Mouse (Mus musculus) gastrocnemius, postnatal 25 days (tissue): ENCODE measurements around the gene Cnr2. TPM values are rescaled to one million over a fixed set of nuclear protein-coding genes. Genes with fewer than 3 reads are reported as not detected.

Experiments used
- DNase-seq: peaks from one replicate; pipeline ENCODE4 v3.0.0; 2022
- long read RNA-seq, 2 experiments: library from polyadenylated mRNA; stranded (forward); transcript quantifications; one replicate each; pipeline ENCODE4 v2.0.0; 2021
- total RNA-seq, 2 experiments: library from RNA; stranded (reverse); gene quantifications; 1 replicate in 1 of 2; 2 replicates in 1 of 2; pipeline ENCODE4 v1.2.3; 2021

Gene Cnr2
- under 1 TPM; 0.08 to 0.10 TPM for total RNA-seq
- long read RNA-seq, experiment 1, partial matches to known transcripts = 0 of 1 reads
- long read RNA-seq, experiment 1, other reads (novel, unspliced or antisense) = 0 of 1 reads
- long read RNA-seq, experiment 2 = 0 reads

- no peak for DNase-seq
These were observed at the start of gene Cnr2 for GRCm38 (mm10) chr4:135895071-135895571. Gene Cnr2 (plus strand): TSS chr4:135895394.

DNA sequence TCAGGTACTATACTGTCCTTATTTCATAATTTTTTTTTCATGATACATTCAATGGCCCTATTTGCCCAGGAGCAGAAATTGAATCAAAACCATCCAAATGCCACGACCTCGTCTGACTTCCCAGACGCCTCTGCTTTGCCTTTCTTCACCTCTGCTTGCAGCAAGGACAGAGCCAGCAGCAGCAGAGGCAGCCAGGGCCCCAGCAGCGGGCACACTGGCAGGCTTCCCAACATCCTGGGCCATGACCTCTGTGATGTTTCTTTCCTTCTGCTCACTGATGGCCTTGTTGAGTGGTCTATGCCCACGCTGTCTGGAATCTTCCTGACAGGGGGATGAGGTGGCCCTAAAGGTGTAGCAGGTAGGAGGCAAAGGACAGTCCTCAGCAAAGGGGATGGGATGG, 47.6 kb upstream of the Cnr2 start:
- DNase-seq = peak; percentile 42

DNA sequence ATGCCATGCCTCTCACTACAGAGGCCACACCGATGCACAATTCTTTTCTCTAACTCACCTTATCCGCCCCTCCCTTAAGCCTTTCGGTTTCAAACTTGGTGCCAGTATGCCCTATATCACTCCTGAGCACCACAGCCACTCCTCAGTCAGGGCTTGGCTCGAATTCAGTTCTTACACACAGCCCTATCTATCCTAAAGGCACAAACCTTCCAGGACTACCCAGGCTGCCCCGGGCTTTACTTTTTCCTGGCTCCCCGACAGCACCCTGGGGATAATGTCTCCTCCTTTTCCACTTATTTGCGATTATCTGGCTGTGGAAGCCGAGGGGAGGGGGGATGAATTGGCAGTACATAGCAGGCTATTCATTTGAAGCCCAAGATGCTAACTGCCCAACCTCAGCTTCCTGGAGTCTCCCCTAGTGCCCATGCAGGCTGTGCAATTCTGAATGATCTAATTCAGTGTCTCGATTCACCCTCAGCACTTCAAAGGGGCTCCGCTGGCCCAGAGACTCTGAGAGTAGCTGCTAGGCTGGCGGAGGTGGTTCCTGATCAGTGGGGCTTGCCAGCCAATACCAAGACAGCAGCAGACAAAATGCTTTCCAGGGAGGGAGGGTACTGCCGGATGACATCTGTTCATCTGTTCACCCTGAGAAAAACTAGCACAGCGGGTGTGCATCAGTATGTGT, 44.6 kb upstream of the Cnr2 start:
- no peak for DNase-seq

DNA sequence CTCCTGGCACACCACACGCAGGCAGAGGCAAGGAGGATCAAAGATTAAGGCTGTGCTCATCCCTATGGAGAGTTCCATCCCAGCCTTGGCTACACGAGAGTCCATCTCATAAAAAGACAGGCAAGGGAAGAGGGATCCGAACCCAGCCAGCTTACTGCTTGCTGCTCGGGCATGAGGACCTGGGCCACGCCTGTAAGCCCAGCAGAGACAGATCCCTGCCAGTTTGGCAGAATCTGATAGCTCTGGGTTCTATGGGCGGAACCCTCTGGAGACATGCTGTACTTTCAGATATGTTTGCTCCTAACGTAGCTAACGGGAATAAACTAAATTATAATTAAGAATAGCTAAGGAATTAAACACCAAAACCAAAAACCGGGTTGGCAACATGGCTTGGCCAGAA, 43.3 kb upstream of the Cnr2 start:
- DNase-seq = no peak

GRCm38 (mm10) chr4:135853987-135854546, 41.1 kb upstream of the Cnr2 start:
- no peak for DNase-seq

- no peak for DNase-seq
These were observed 40.6 kb upstream of the Cnr2 start for GRCm38 (mm10) chr4:135854630-135855029.

DNA sequence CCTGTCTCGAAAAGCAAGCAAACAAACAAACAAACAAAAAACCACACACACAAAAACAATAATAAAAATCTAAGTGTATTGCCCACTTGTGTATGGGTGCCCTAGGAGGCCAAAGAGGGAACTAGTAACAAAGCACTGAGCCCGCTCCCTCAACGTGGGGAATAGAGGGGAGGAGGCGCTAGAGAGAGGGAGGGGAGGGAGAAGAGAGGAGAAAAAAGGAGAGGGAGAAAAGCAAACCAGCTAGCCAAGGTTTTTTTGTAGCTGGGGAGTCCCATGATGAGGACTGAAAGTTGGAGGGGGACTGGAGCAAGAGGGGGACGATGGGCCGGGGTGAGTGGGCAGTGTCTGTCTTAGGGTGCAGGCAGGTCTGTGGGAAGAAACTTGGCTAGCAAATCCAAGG, 40.1 kb upstream of the Cnr2 start:
- no peak for DNase-seq

DNA sequence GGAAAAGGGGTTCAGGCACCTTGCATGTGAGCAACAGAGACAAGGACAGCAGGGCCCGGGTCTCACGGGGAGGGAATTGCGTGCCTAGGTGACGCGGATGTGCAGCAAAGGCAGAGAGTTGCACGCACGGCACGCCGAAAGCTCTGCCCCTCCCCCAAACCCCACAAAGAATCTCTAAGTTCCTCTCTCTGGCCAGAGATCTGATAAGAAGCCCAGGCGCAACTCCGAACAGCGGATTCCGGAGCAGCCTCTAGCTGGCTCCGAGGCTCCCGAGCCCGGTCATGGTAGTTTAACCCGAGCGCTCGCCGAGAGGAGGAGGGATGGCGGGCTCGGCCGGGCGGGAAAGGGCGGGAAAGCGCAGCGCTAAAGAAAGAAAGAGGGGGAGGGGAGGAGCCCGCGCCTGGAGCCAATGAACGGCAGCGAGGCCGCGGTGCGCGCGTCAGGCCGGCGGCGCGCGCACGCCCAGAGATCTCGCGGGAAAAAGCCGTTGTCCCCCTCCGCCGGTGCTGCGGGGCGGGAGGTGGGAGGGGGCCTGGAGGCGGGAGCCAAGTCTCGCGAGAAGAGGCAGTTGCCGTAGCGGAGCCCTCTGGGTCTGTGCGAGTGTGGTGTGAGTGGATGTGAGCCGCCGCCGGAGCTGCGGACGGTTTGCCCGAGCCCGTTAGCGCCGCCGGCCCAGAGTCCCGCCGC, 39.5 kb upstream of the Cnr2 start, which contains the start of gene Srsf10:
Gene Srsf10, plus strand, starts transcription at position 212 of the 687 bp plus-strand sequence.
- peak; percentile 98 for DNase-seq

DNA sequence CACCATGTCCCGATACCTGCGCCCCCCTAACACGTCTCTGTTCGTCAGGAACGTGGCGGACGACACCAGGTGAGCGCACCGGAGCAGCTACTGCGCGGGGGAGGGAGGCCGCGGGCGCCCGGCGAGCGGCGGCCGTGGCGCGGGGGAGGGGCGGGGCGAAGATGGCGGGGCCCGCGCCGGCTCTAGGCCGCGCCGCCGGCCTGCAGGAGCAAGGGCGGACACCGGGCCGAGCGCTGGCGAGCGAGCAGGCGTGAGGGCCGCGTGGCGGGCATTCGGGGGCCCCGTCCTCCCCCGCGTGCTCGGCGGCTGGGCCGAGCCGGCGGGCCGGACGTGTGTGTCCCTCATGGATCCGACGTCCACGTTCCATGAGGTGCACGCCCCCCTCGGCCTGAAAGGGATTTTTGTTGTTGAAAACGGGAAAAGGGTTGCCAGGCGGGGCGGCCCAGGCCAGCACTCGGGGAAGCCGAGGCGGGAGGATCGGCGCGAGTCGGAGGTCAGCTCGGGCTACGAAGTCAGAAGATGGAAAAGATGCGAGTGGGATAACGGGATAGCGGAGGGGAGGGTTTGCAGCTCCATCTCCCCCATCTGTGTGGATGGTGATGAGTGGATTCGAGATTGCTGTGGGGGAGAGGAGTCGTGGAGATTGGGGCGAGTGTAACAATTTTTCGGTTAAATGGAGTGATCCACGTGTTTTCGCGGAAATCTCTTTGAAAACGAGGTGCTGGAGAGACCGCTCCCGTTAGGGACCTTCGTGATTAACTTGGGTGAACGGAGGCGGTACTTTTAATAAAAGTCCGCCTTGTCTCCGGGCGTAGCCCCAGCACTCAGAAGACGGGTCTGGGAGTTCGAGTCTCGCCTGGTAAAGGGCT, 38.7 kb upstream of the Cnr2 start:
- DNase-seq = peak; percentile 64

DNA sequence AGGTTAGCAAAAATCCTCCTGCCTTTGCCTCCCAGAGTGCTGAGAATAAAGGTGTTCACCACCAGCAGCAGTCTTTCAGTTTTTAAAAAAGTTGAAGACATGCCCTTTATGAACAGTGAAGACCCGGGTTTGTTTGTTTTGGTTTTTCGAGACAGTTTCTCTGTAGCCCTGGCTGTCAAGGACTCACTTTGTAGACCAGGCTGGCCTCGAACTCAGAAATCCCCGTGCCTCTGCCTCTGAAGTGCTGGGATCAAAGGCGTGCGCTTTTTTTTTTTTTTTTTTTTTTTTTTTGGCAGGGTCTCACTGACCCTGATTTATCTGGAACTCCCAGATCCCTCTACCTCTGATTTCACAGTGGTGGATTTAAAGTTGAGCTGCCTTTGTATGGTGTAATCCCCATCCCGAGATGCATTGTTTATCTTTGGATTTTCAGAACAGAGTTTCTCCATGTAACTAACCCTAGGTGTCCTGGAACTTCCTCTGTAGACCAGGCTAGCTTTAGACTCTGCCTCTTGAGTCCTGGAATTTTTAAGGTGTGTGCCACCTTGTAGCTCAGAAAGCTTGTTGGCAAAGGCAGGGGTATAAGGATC, 37.5 kb upstream of the Cnr2 start:
- DNase-seq = no peak

GRCm38 (mm10) chr4:135868996-135869395, 26.2 kb upstream of the Cnr2 start:
- no peak for DNase-seq

- DNase-seq = no peak
These were observed 24.8 kb upstream of the Cnr2 start for GRCm38 (mm10) chr4:135870227-135871023.

- DNase-seq = no peak
These were observed 23.2 kb upstream of the Cnr2 start for GRCm38 (mm10) chr4:135872015-135872414.

GRCm38 (mm10) chr4:135872589-135873391, 22.4 kb upstream of the Cnr2 start:
- no peak for DNase-seq

- peak; percentile 95 for DNase-seq
These were observed 21.5 kb upstream of the Cnr2 start, which contains the start of gene Pnrc2 for GRCm38 (mm10) chr4:135873526-135874202. Gene Pnrc2 (minus strand): TSS chr4:135873850.

DNA sequence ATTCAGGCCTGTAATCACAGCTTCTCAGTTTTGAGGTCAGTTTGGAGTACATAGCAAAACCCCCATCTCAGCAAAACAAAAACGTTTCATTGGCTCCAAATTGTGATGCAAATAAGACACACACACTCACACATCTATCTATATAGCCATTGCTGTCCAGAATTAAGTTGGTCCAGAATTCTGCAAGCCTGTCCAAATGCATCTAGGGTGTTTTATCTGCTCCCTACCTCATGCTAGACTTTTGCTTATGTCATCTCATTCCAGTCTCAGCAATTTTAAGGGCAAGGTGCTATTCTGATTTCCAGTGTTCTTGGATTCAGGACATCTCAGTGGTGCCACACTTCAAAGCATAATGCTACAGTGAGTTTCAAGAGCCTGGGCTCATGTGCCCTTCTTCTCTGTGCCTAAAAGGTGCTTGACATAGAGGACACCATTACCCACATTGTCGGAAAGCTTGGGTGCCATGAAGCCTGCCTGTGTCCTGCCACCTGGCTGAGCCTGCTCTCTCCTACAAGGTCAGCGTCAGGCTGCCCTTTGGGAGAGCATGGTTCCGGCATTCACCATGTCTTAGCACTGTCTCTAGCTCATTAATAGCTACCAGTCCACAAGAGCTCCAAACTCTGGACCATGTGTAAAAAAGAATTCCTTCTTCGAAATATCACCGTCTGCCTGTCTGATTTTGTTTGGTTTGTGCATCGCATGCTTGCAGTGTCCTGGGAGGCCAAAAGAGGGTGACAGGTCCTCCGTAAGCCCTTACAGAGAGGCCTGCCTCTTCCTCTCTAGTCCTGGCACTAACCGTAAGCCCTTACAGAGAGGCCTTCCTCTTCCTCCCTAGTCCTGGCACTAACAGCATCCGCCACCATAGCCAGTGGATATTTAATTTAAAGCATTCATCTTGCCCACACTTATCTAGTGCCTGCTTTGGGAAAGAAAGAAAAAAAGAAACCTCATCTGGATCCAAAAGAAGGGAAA, 20.3 kb upstream of the Cnr2 start:
- DNase-seq = peak; percentile 6

GRCm38 (mm10) chr4:135875546-135875945, 19.6 kb upstream of the Cnr2 start:
- DNase-seq = no peak
